Comparison of ENCODE assay signal across 7 mouse cellular contexts in the genomic region with DNA sequence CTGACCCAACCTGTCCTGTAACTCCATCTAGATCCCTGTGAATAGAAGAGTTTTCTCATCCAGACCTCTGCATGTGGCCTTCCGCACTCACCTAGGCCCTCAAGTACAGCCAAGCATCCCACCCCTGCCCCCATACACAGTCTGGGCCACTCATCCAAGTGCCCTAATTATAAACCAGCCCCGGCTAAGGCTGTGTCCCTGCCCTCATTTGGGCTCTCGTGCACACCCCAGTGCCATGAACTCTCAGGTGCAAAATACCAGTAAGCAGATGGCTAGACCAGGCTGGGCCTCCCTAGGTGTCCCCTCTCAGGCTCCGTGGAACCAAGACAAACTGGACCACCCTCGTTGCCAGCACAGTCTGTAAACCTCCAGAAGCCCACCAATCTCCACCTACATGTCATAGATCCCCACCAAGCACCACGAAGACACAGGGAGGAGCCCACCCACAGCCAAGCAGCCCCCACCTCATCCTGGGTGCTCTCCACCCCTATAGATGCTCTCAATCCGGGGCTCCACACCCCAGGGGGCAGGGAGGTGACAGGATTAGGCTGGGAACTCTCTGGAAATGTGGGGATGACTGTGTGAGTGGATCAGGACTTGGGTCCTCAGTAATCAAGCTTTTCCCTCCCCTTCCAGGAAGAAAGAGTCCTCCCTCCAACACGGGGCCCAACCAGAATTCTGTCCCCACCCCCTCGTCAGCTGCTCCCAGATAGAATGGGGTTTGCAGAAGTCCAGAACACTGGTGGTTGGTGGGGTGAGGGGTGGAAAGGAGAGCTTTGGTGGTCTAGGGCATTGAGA. TPM values are rescaled to one million over a fixed set of nuclear protein-coding genes. Genes with fewer than 3 reads are reported as not detected.
DNase-seq lines count a peak whose midpoint lies in the region; ATAC-seq and TF ChIP-seq lines count a peak whose summit lies in the region.

No protein-coding gene starts in this region.

- no peak overlapping the region for H3K9ac ChIP-seq in ES-Bruce4 (ENCODE audit: low read depth, poor library complexity, severe bottlenecking)
- H3K9ac ChIP-seq in embryonic facial prominence, embryonic 12.5 days, result peak overlapping the region; percentile 99

- peaks cover 16% of the 10 kb centered on the region for H3K4me1 ChIP-seq in ES-Bruce4 (ENCODE audit: control insufficient read depth, insufficient read depth, low read length)
- peaks cover 66% of the 10 kb centered on the region for H3K4me1 ChIP-seq in embryonic facial prominence, embryonic 12.5 days

- H3K4me3 ChIP-seq in ES-Bruce4 (ENCODE audit: low read depth, low read length) (peak overlapping the region; percentile 91), macrophage (ENCODE audit: inconsistent target) (peak overlapping the region; percentile 75)
- H3K4me3 ChIP-seq in embryonic facial prominence, embryonic 12.5 days, result peak overlapping the region; percentile 100
- peak overlapping the region; percentile 99 for H3K4me3 ChIP-seq in left cerebral cortex, adult 2 months

- intact Hi-C loops in heart, postnatal 25 days (cut with DNase I), result no loop called here
- intact Hi-C loops in left cerebral cortex, adult 2 months (cut with DNase I), result loop anchor here (2.0 to 5.0 kb wide), 2 partner anchors 18 to 152 kb away; partner anchors contain the start of gene Stk40

- peak; percentile 54 for DNase-seq in 416B (ENCODE audit: low read depth)
- DNase-seq in heart, postnatal 25 days (ENCODE audit: low spot score), result peak; percentile 62
- peak in 1 of 2 experiments; percentile 65 for DNase-seq in left cerebral cortex, adult 2 months (ENCODE audit: extremely low spot score in 1 of 2, low spot score in 2 of 2)
- no peak for DNase-seq in T-cell, adult 2 months (ENCODE audit: low spot score)

- no peak for TF ChIP-seq POLR2A in ES-Bruce4 (IDR thresholded peaks at IDR 0.05; ENCODE audit: insufficient read depth, low read length)

- H3K4me2 ChIP-seq in embryonic facial prominence, embryonic 12.5 days (replicated peaks), result peak overlapping the region; percentile 96

- no peak for TF ChIP-seq EP300 in ES-Bruce4 (IDR thresholded peaks at IDR 0.05; ENCODE audit: insufficient read depth, low read depth, low read length)

- H3K36me3 ChIP-seq in ES-Bruce4 (ENCODE audit: control insufficient read depth, insufficient read depth, low read length, poor library complexity, severe bottlenecking), result no peaks in the 10 kb centered on the region
- peaks cover 10% of the 10 kb centered on the region for H3K36me3 ChIP-seq in embryonic facial prominence, embryonic 12.5 days
- H3K36me3 ChIP-seq in macrophage (ENCODE audit: inconsistent target), result no peaks in the 10 kb centered on the region

- no peak overlapping the region for H3K27ac ChIP-seq in ES-Bruce4 (ENCODE audit: insufficient read depth, low read length)
- peak overlapping the region; percentile 96 for H3K27ac ChIP-seq in embryonic facial prominence, embryonic 12.5 days
- peak overlapping the region; percentile 56 for H3K27ac ChIP-seq in left cerebral cortex, adult 2 months
- H3K27ac ChIP-seq in macrophage, result peak overlapping the region; percentile 77

- ATAC-seq in embryonic facial prominence, embryonic 12.5 days (ENCODE audit: insufficient number of reproducible peaks, insufficient read depth, low FRiP score, low TSS enrichment), result no peak

- H3K27me3 ChIP-seq in ES-Bruce4 (ENCODE audit: control insufficient read depth, insufficient read depth, low read length, poor library complexity, severe bottlenecking), result no peaks in the 10 kb centered on the region
- no peaks in the 10 kb centered on the region for H3K27me3 ChIP-seq in embryonic facial prominence, embryonic 12.5 days

- H3K79me2 ChIP-seq in macrophage (ENCODE audit: inconsistent target), result peaks cover 77% of the 10 kb centered on the region

- no peaks in the 10 kb centered on the region for H3K9me3 ChIP-seq in ES-Bruce4 (replicated peaks; ENCODE audit: control insufficient read depth, insufficient read depth, low read length, poor library complexity, severe bottlenecking)
- no peaks in the 10 kb centered on the region for H3K9me3 ChIP-seq in embryonic facial prominence, embryonic 12.5 days

- TF ChIP-seq CTCF in ES-Bruce4 (IDR thresholded peaks at IDR 0.05; ENCODE audit: low read depth, low read length), result no peak
- TF ChIP-seq CTCF in left cerebral cortex, adult 2 months (IDR thresholded peaks at IDR 0.05), result no peak

- WGBS in embryonic facial prominence, embryonic 12.5 days, result 15% methylated on average over 9 of the region's 9 CpGs
- 48% methylated on average over 8 of the region's 9 CpGs for WGBS in macrophage (ENCODE audit: missing documents)

RNA-seq across cellular contexts. Expression of gene Map7d1, which starts 1.6 kb away (rescaled TPM):
- polyA plus RNA-seq in ES-Bruce4 (2011; ENCODE audit: insufficient read depth, insufficient read length, low read depth, missing spikeins), result 29.0 and 31.9 TPM in 2 replicates
- polyA plus RNA-seq in embryonic facial prominence, embryonic 12.5 days (2016; fragmentation: Nextera tagmentation; extraction: Ambion mirVana), result 95.8 and 102 TPM in 2 replicates
- 100 to 1,000 TPM; 255 to 285 TPM for total RNA-seq in heart, postnatal 25 days (2021)
- 100 to 1,000 TPM; 281 TPM for total RNA-seq in left cerebral cortex, adult 2 months (2021)
- total RNA-seq in macrophage (2018; cell fraction: chromatin; rRNA removed), result 100 to 1,000 TPM in 25 of 26 experiments, 10 to 100 TPM in 1; 97.4 to 591 (median 259) TPM
- 100 to 1,000 TPM; 123 to 196 (median 163) TPM for total RNA-seq in macrophage (2018; cell fraction: cytosol; rRNA removed)
- total RNA-seq in macrophage (2018; cell fraction: nucleus; rRNA removed), result 100 to 1,000 TPM; 107 to 224 (median 158) TPM
- 105 to 157 TPM (median 139 TPM) in 3 replicates for polyA plus RNA-seq in macrophage (2018)

RNA-seq across cellular contexts. Expression of gene Trappc3, which starts 7.6 kb away (rescaled TPM):
- polyA plus RNA-seq in ES-Bruce4 (2011; ENCODE audit: insufficient read depth, insufficient read length, low read depth, missing spikeins), result 62.8 TPM in 2 replicates
- 113 and 115 TPM in 2 replicates for polyA plus RNA-seq in embryonic facial prominence, embryonic 12.5 days (2016; fragmentation: Nextera tagmentation; extraction: Ambion mirVana)
- 10 to 100 TPM; 43.2 to 47.1 TPM for total RNA-seq in heart, postnatal 25 days (2021)
- total RNA-seq in left cerebral cortex, adult 2 months (2021), result 10 to 100 TPM; 77.0 to 87.5 TPM
- 10 to 100 TPM; 34.4 to 67.3 (median 48.2) TPM for total RNA-seq in macrophage (2018; cell fraction: chromatin; rRNA removed)
- 100 to 1,000 TPM in 8 of 26 experiments, 10 to 100 TPM in 18; 77.1 to 117 (median 93.5) TPM for total RNA-seq in macrophage (2018; cell fraction: cytosol; rRNA removed)
- total RNA-seq in macrophage (2018; cell fraction: nucleus; rRNA removed), result 10 to 100 TPM; 48.1 to 87.5 (median 60.6) TPM
- polyA plus RNA-seq in macrophage (2018), result 93.4 to 103 TPM (median 95.6 TPM) in 3 replicates

RNA-seq across cellular contexts. Expression of gene Col8a2, which starts 32.1 kb away (rescaled TPM):
- polyA plus RNA-seq in ES-Bruce4 (2011; ENCODE audit: insufficient read depth, insufficient read length, low read depth, missing spikeins) (1.0 and 1.2 TPM in 2 replicates), macrophage (2018) (not detected in 3 replicates)
- 47.6 and 49.8 TPM in 2 replicates for polyA plus RNA-seq in embryonic facial prominence, embryonic 12.5 days (2016; fragmentation: Nextera tagmentation; extraction: Ambion mirVana)
- under 1 TPM; 0.75 to 0.81 TPM for total RNA-seq in heart, postnatal 25 days (2021)
- 1 to 10 TPM; 1.9 to 3.0 TPM for total RNA-seq in left cerebral cortex, adult 2 months (2021)
- total RNA-seq in macrophage (2018; cell fraction: chromatin; rRNA removed), result 1 to 10 TPM in 1 of 26 experiments, not detected in 25; 5.2 TPM
- total RNA-seq in macrophage (2018; cell fraction: cytosol; rRNA removed), result not detected
- total RNA-seq in macrophage (2018; cell fraction: nucleus; rRNA removed), result under 1 TPM in 1 of 26 experiments, not detected in 25; 0.72 TPM

RNA-seq across cellular contexts. Expression of gene Thrap3, which starts 52.0 kb away (rescaled TPM):
- polyA plus RNA-seq in ES-Bruce4 (2011; ENCODE audit: insufficient read depth, insufficient read length, low read depth, missing spikeins) (456 and 495 TPM in 2 replicates), macrophage (2018) (109 to 345 TPM (median 123 TPM) in 3 replicates)
- polyA plus RNA-seq in embryonic facial prominence, embryonic 12.5 days (2016; fragmentation: Nextera tagmentation; extraction: Ambion mirVana), result 298 and 302 TPM in 2 replicates
- 100 to 1,000 TPM; 108 to 111 TPM for total RNA-seq in heart, postnatal 25 days (2021)
- total RNA-seq in left cerebral cortex, adult 2 months (2021), result 100 to 1,000 TPM; 149 to 158 TPM
- total RNA-seq in macrophage (2018; cell fraction: chromatin; rRNA removed), result 1,000 to 10,000 TPM in 11 of 26 experiments, 100 to 1,000 TPM in 15; 773 to 1,275 (median 979) TPM
- total RNA-seq in macrophage (2018; cell fraction: cytosol; rRNA removed), result 100 to 1,000 TPM in 24 of 26 experiments, 10 to 100 TPM in 2; 90.2 to 183 (median 118) TPM
- 100 to 1,000 TPM; 424 to 709 (median 586) TPM for total RNA-seq in macrophage (2018; cell fraction: nucleus; rRNA removed)

Comparison
In these comparisons a context has a peak if more than half of its experiments do, and no peak if none do; other contexts are left out.
1. RNA of gene Col8a2, which starts 32.1 kb away (polyA plus RNA-seq): 47.6 to 49.8 TPM in embryonic facial prominence, embryonic 12.5 days; 1.0 to 1.2 TPM in ES-Bruce4 and not detected in macrophage; every median in the first group is over 10 times any median in the second.
2. Peak in every context shown above with its lines, with median percentiles within 50 percentile points of each other: H3K4me3 ChIP-seq.